Mouse (Mus musculus): ENCODE measurements around the gene Snrnp70.
"Not testable (repeated sequence)": the region's sequence is repeated elsewhere in the genome, so short reads cannot be mapped to it uniquely, and the experiment has no call there.

Snrnp70 gene

GRCm38 (mm10) chr7:45413113-45413863 is 17.7 kb upstream of the Snrnp70 start, which contains the start of gene Ntf5:
Ntf5 (plus strand) TSS chr7:45413695.
- in situ Hi-C loops (cut with MboI; ENCODE audit: low pct_unique_long_range_greater_than_20kb in 1 of 2, low sequenced_read_pairs in 2 of 2, unreplicated experiment in 1 of 2), result no loop called here

DNA sequence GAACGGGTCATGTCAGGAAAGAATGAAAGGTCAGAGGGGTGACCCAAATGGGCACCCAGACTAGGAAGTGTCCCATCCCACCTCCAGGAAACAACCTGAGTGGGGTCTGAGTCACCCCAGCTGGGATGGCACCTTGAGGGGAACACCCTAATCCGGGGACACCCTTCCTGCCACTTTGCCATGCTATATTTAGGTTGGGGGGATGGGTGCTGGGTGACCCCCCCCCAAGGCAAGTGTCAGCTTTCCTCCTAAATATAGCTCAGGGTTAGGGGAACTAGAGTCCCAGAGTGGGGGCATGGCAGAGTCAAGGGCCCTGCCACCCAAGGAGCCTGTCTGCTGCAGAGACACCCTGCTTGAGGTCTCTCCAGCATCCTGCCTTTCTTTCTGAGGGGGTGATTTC is 16.9 kb upstream of the Snrnp70 start:
- in situ Hi-C loops (cut with MboI; ENCODE audit: low pct_unique_long_range_greater_than_20kb in 1 of 2, low sequenced_read_pairs in 2 of 2, unreplicated experiment in 1 of 2), result no loop called here

DNA sequence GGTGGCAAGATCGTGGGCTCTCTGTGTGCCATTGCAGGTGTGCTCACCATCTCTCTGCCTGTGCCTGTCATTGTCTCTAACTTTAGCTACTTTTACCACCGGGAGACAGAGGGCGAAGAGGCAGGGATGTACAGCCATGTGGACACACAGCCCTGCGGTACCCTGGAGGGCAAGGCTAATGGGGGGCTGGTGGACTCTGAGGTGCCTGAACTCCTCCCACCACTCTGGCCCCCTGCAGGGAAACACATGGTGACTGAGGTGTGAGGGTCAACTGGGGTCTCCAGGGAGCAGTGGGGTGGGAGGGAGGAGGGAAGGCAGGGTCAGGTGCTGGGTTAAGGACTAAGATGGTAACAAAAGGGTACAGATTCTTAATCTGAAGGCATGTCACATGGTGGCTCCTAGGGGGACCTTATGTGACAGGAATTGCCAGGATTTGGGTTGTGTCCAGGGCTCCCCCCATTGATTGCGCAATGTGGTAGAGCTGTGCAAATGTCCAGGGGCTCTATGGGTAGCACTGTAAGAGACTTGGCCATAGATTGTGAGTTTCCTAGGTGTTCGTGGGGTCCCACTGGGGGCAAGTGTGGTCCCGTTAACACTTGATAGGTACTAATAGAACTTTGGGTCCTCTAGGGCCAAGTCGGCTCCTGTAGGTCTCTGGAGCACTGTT is 14.1 kb upstream of the Snrnp70 start:
- in situ Hi-C loops (cut with MboI; ENCODE audit: low pct_unique_long_range_greater_than_20kb in 1 of 2, low sequenced_read_pairs in 2 of 2, unreplicated experiment in 1 of 2), result no loop called here

GRCm38 (mm10) chr7:45408949-45409348 is 13.4 kb upstream of the Snrnp70 start:
- in situ Hi-C loops (cut with MboI; ENCODE audit: low pct_unique_long_range_greater_than_20kb in 1 of 2, low sequenced_read_pairs in 2 of 2, unreplicated experiment in 1 of 2), result no loop called here

DNA sequence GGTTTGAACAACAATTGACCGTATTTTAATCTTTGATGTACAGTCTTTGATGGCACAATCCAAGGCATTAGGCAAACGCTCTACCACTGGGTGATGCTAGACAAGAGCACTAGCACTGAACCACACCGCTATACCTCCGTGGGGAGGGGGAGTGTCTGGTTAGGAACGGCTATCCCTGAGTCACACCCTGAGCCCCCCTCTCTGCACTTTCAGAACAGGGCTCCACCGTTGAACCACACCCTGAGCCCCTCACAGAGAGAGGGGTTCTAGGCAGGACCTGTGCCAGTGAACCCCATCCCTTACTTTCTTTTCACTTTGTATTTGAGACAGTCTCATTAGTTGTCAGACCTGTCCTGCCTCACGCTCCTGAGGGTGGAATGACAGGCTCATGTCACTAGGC is 12.8 kb upstream of the Snrnp70 start:
- in situ Hi-C loops (cut with MboI; ENCODE audit: low pct_unique_long_range_greater_than_20kb in 1 of 2, low sequenced_read_pairs in 2 of 2, unreplicated experiment in 1 of 2), result no loop called here

DNA sequence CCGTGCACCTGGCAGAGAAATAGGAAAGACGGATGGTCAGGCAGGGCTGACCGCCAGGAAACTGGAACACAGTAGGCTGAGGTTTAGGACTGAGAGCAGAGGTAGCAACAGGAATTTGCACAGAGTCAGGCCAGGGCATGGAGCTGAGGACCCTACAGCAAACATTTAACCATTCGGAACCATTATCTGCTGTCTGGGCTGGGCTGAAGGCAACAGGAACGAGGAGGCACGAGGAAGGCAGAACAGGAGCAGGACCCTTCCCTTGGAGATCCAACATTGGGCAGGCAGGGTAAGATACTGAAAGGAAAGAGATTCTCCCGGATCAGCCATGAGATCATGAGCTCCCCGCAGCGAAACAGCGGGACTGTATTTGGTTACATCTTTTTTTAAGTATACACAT is 12.3 kb upstream of the Snrnp70 start:
- in situ Hi-C loops (cut with MboI; ENCODE audit: low pct_unique_long_range_greater_than_20kb in 1 of 2, low sequenced_read_pairs in 2 of 2, unreplicated experiment in 1 of 2), result no loop called here

DNA sequence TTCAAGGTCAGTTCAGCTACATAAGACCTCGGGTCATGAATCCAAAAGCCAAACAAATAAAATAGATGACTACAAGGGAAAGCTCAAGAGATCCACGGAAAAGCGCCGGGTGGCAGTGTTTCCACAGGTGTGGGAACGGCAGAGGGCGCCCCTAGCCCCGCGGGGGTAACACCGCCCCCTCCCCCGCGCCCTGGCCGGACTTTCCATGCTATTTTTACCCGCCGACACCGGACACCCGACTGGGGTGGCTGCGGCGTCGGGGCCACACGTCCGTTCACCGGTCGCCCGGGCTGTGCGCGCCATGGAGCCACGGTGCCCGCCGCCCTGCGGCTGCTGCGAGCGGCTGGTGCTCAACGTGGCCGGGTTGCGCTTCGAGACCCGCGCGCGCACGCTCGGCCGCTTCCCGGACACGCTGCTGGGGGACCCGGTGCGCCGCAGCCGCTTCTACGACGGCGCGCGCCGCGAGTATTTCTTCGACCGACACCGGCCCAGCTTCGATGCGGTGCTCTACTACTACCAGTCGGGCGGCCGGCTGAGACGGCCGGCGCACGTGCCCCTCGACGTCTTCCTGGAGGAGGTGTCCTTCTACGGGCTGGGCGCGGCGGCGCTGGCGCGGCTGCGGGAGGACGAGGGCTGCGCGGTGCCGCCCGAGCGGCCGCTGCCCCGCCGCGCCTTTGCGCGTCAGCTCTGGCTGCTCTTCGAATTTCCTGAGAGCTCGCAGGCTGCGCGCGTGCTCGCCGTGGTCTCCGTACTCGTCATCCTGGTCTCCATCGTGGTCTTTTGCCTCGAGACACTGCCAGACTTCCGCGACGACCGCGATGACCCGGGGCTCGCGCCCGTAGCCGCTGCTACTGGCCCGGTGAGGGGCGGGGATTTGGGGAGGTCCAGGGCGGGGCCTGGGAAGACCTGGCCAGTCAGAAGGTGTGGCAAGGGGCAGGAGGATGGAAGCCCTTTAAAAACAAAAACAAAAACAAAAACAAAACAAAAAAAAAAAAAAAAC is 10.9 kb upstream of the Snrnp70 start:
- in situ Hi-C loops (cut with MboI; ENCODE audit: low pct_unique_long_range_greater_than_20kb in 1 of 2, low sequenced_read_pairs in 2 of 2, unreplicated experiment in 1 of 2), result no loop called here

- in situ Hi-C loops (cut with MboI; ENCODE audit: low pct_unique_long_range_greater_than_20kb in 1 of 2, low sequenced_read_pairs in 2 of 2, unreplicated experiment in 1 of 2), result no loop called here
Observed at GRCm38 (mm10) chr7:45405091-45406075, 9.8 kb upstream of the Snrnp70 start, which contains the start of gene Kcna7. Kcna7 (plus strand) TSS chr7:45405653.

GRCm38 (mm10) chr7:45403532-45404261 is 8.2 kb upstream of the Snrnp70 start:
- in situ Hi-C loops (cut with MboI; ENCODE audit: low pct_unique_long_range_greater_than_20kb in 1 of 2, low sequenced_read_pairs in 2 of 2, unreplicated experiment in 1 of 2), result no loop called here

DNA sequence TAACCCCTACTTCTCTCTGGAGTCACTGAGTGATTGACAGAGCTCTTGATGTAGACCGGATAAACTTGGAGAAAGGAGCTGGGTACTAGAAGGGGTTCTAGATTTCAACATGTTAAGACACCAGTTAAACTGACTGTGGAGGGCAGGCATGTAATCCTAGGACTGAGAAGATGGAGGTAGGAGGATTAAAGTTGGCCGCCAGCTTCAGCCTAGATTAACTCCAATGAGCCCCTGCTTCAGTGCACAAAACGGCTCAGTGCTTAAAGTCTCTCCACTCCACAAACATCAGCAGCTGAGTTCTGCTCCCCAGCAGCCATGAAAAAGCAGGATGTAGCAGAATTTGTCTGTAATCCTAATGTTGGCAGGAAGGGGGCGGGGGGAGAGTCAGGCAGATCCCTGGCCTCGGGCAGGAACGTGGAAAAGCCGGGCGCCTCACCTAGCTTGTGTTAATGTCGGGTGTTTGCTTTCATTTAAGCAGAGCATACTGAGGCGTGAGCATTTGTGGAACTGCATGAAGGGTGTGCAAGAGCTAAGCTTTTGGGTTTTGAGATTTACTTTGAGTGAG is 6.1 kb upstream of the Snrnp70 start:
- in situ Hi-C loops (cut with MboI; ENCODE audit: low pct_unique_long_range_greater_than_20kb in 1 of 2, low sequenced_read_pairs in 2 of 2, unreplicated experiment in 1 of 2), result no loop called here

- in situ Hi-C loops (cut with MboI; ENCODE audit: low pct_unique_long_range_greater_than_20kb in 1 of 2, low sequenced_read_pairs in 2 of 2, unreplicated experiment in 1 of 2), result no loop called here
Observed at GRCm38 (mm10) chr7:45396787-45397186, 1.2 kb upstream of the Snrnp70 start.

GRCm38 (mm10) chr7:45396337-45396775 is 814 bp upstream of the Snrnp70 start:
- in situ Hi-C loops (cut with MboI; ENCODE audit: low pct_unique_long_range_greater_than_20kb in 1 of 2, low sequenced_read_pairs in 2 of 2, unreplicated experiment in 1 of 2), result not testable (repeated sequence)

- in situ Hi-C loops (cut with MboI; ENCODE audit: low pct_unique_long_range_greater_than_20kb in 1 of 2, low sequenced_read_pairs in 2 of 2, unreplicated experiment in 1 of 2), result no loop called here
Observed at GRCm38 (mm10) chr7:45395129-45395541, 407 bp downstream of the Snrnp70 start.

DNA sequence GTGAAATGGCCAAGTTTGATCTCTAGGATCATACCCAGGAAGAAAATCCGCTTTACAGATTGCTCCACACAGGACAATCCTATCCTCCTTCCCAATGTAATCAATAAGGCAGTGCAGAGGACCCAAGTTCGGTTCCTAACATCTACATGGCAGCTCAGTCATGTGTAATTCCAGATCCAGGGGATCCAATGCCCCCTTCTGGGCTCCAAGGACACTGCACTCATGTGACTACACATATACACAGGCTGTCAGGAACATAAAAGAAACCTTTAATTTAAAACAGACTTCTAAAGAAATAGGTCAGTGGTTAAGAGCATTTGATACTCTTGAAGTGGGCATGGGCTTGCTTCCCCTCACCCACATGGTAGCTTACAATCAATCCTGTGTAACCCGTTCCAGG is 9.5 kb downstream of the Snrnp70 start:
- in situ Hi-C loops (cut with MboI; ENCODE audit: low pct_unique_long_range_greater_than_20kb in 1 of 2, low sequenced_read_pairs in 2 of 2, unreplicated experiment in 1 of 2), result no loop called here

DNA sequence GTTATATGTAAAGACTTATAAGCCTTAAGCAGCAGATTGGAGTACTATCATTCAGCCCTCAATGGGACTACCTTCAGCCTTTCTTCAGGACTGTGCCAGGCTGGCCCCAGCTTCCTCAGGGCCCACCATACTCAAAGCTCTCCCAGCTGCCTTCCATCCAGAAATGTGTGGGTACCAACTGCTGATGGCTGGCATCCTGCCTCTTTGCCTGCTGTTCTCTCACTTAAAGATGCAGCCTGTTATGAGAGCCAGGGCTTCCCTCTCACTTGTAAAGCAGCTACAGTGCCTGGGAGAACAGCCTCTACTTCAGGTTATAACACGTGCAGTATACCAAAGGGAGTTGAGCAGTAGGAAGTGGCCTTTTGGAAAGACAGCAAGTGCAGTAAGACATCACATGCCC is 19.5 kb downstream of the Snrnp70 start:
- in situ Hi-C loops (cut with MboI; ENCODE audit: low pct_unique_long_range_greater_than_20kb in 1 of 2, low sequenced_read_pairs in 2 of 2, unreplicated experiment in 1 of 2), result no loop called here

DNA sequence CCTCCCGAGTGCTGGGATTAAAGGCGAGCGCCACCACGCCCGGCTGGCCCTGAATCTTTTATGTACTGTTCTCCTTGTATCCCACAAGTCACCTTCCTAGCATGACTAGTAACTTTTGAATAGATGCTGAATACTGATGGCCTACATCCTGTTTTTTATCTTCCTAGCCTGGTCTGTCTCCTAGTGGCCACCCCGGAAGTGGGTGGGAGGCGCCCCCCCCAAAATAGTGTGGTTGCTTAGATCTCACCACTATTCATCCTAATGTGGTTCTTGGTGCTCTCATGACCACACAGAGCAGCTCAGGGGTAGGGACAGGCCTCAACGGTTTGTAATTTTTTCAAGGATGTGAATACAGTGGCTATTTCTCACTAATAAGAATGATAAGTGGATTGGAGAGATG is 20.9 kb downstream of the Snrnp70 start:
- in situ Hi-C loops (cut with MboI; ENCODE audit: low pct_unique_long_range_greater_than_20kb in 1 of 2, low sequenced_read_pairs in 2 of 2, unreplicated experiment in 1 of 2), result no loop called here

GRCm38 (mm10) chr7:45372371-45372770 is 23.2 kb downstream of the Snrnp70 start:
- in situ Hi-C loops (cut with MboI; ENCODE audit: low pct_unique_long_range_greater_than_20kb in 1 of 2, low sequenced_read_pairs in 2 of 2, unreplicated experiment in 1 of 2), result no loop called here
